Mouse (Mus musculus) thymus, adult 2 months (tissue): ENCODE data around the gene Xrcc4. TPM values are rescaled to one million over a fixed set of nuclear protein-coding genes. Genes with fewer than 3 reads are reported as not detected.

Source experiments
- DNase-seq: peaks from one replicate; pipeline ENCODE4 v3.0.0; 2021
- H3K27ac ChIP-seq: fragments of 200-500 bp; 2 replicates; pipeline ENCODE4 v1.5.1; 2012; ENCODE audit warnings: low read length, control low read depth; ENCODE audit not compliant: control insufficient read depth, insufficient read depth
- H3K27me3 ChIP-seq: fragments of 200-500 bp; 2 replicates; pipeline ENCODE4 v1.6.1; 2012; ENCODE audit warnings: mild to moderate bottlenecking, low read length, moderate library complexity, mixed read lengths; ENCODE audit not compliant: control insufficient read depth, insufficient read depth
- H3K36me3 ChIP-seq: fragments of 200-500 bp; 2 replicates; pipeline ENCODE4 v1.6.1; 2012; ENCODE audit warnings: mild to moderate bottlenecking, low read length, moderate library complexity; ENCODE audit not compliant: control insufficient read depth, insufficient read depth
- H3K4me1 ChIP-seq: fragments of 200-500 bp; replicated peaks from 2 replicates; pipeline ENCODE4 v1.6.1; 2012; ENCODE audit warnings: low read length; ENCODE audit not compliant: control insufficient read depth, insufficient read depth
- H3K4me3 ChIP-seq: fragments of 200-500 bp; 2 replicates; pipeline ENCODE4 v1.5.1; 2012; ENCODE audit warnings: mild to moderate bottlenecking, low read length, control low read depth, moderate library complexity; ENCODE audit not compliant: control insufficient read depth, insufficient read depth
- CTCF ChIP-seq: fragments of 200-500 bp; IDR thresholded peaks from 2 replicates; pipeline ENCODE4 v1.5.1; 2012; ENCODE audit warnings: mild to moderate bottlenecking, control low read depth, low read length, moderate library complexity, borderline replicate concordance; ENCODE audit not compliant: control insufficient read depth, poor library complexity, insufficient read depth; ENCODE audit errors: extremely low read depth
- POLR2A ChIP-seq: fragments of 200-500 bp; IDR thresholded peaks from 2 replicates; pipeline ENCODE4 v1.6.1; 2012; ENCODE audit warnings: mild to moderate bottlenecking, low read length, control low read depth, moderate library complexity; ENCODE audit not compliant: control insufficient read depth, poor library complexity, insufficient read depth; ENCODE audit errors: extremely low read depth
- WGBS: fragments of 180-500 bp; shearing (Covaris S2); methylation state at CpG from one replicate; pipeline ENCODE4 v1.1.7; 2018; 5-methylcytosine and 5-hydroxymethylcytosine counted together
- polyA plus RNA-seq: library from polyadenylated mRNA; depleted of rRNA; stranded (reverse); fragments of >200 nt; gene quantifications from 2 replicates; pipeline ENCODE4 v1.2.3, GENCODE M21; 2012

Xrcc4 gene
- polyA plus RNA-seq, 1 experiment, result 1.9 TPM

GRCm38 (mm10) chr13:89791475-89791874 is 297.9 kb downstream of the Xrcc4 start:
- Histone ChIP-seq H3K27ac (no peak overlapping the region), H3K36me3 (no peaks in the 10 kb centered on the region), H3K27me3 (no peaks in the 10 kb centered on the region), H3K4me3 (no peak overlapping the region), H3K4me1 (no peaks in the 10 kb centered on the region)
- DNase-seq, result no peak
- WGBS, result 79% methylated on average over 5 of the region's 5 CpGs
- TF ChIP-seq CTCF, result no peak
- no peak for TF ChIP-seq POLR2A

GRCm38 (mm10) chr13:89782886-89783285 is 306.5 kb downstream of the Xrcc4 start:
- Histone ChIP-seq H3K36me3 (no peaks in the 10 kb centered on the region), H3K4me3 (no peak overlapping the region), H3K27ac (no peak overlapping the region), H3K27me3 (no peaks in the 10 kb centered on the region), H3K4me1 (no peaks in the 10 kb centered on the region)
- DNase-seq, result no peak
- TF ChIP-seq CTCF (no peak), POLR2A (no peak)
- WGBS, result 2% methylated on average over 2 of the region's 2 CpGs

GRCm38 (mm10) chr13:89780276-89780675 is 309.1 kb downstream of the Xrcc4 start:
- WGBS, result 84% methylated on average over 3 of the region's 3 CpGs
- no peak for TF ChIP-seq CTCF
- no peak for TF ChIP-seq POLR2A
- DNase-seq, result no peak
- no peak overlapping the region for H3K4me3 ChIP-seq
- H3K4me1 ChIP-seq, result no peaks in the 10 kb centered on the region
- no peak overlapping the region for H3K27ac ChIP-seq
- H3K27me3 ChIP-seq, result no peaks in the 10 kb centered on the region
- H3K36me3 ChIP-seq, result no peaks in the 10 kb centered on the region

- H3K27ac ChIP-seq, result no peak overlapping the region
- WGBS, result 66% methylated on average over 7 of the region's 7 CpGs
- no peaks in the 10 kb centered on the region for H3K4me1 ChIP-seq
- H3K36me3 ChIP-seq, result no peaks in the 10 kb centered on the region
- no peak overlapping the region for H3K4me3 ChIP-seq
- no peaks in the 10 kb centered on the region for H3K27me3 ChIP-seq
- no peak for TF ChIP-seq CTCF
- no peak for TF ChIP-seq POLR2A
- no peak for DNase-seq
Observed at GRCm38 (mm10) chr13:89779208-89779911, 310.0 kb downstream of the Xrcc4 start.

- TF ChIP-seq CTCF, result no peak
- no peak for TF ChIP-seq POLR2A
- Histone ChIP-seq H3K27ac (no peak overlapping the region), H3K4me3 (no peak overlapping the region), H3K27me3 (no peaks in the 10 kb centered on the region), H3K36me3 (no peaks in the 10 kb centered on the region), H3K4me1 (no peaks in the 10 kb centered on the region)
- 92% methylated on average over 1 of the region's 1 CpGs for WGBS
- DNase-seq, result no peak
Observed at GRCm38 (mm10) chr13:89777764-89778163, 311.6 kb downstream of the Xrcc4 start.

GRCm38 (mm10) chr13:89777146-89777545 is 312.3 kb downstream of the Xrcc4 start:
- H3K4me3 ChIP-seq, result no peak overlapping the region
- H3K27ac ChIP-seq, result no peak overlapping the region
- no peaks in the 10 kb centered on the region for H3K36me3 ChIP-seq
- no peak for DNase-seq
- no peaks in the 10 kb centered on the region for H3K27me3 ChIP-seq
- WGBS, result 92% methylated on average over 1 of the region's 1 CpGs
- TF ChIP-seq POLR2A (no peak), CTCF (no peak)
- H3K4me1 ChIP-seq, result no peaks in the 10 kb centered on the region
